Comparison of ENCODE assay signal across 10 mouse cellular contexts in genomic region chr9:95120062-95120461, GRCm38 (mm10).
DNase-seq lines count a peak whose midpoint lies in the region; ATAC-seq lines count a peak whose summit lies in the region.
"Had no signal": no experiment of that assay in that cellular context is flagged by ENCODE, and none has a peak within 500 bp of the region (broad histone marks: within the 10 kb centered on the region; RNA-seq: fewer than 3 reads in every experiment).

No protein-coding gene starts in this region.

- ATAC-seq in embryonic facial prominence, embryonic 13.5 days (ENCODE audit: insufficient number of reproducible peaks, insufficient read depth, low FRiP score, low TSS enrichment, low read depth) = no peak
- peak; percentile 44; the same call in 1 of the 2 replicates for ATAC-seq in kidney, embryonic 16.5 days (ENCODE audit: low FRiP score, low TSS enrichment)
- ATAC-seq in cerebellum, adult (ENCODE audit: insufficient number of reproducible peaks, low FRiP score, low TSS enrichment) = no peak
- ATAC-seq: hindbrain, postnatal 0 days had no signal

- H3K4me1 ChIP-seq in embryonic facial prominence, embryonic 13.5 days = peaks cover 30% of the 10 kb centered on the region
- H3K4me1 ChIP-seq in embryonic facial prominence, embryonic 10.5 days = peaks cover 20% of the 10 kb centered on the region
- H3K4me1 ChIP-seq in kidney, embryonic 16.5 days (ENCODE audit: insufficient read depth, low read length) = peaks cover 16% of the 10 kb centered on the region

- H3K9ac ChIP-seq in embryonic facial prominence, embryonic 13.5 days = no peak overlapping the region
- no peak overlapping the region for H3K9ac ChIP-seq in kidney, embryonic 16.5 days (replicated peaks; ENCODE audit: low read length)

- no peak overlapping the region for H3K4me3 ChIP-seq in embryonic facial prominence, embryonic 13.5 days
- H3K4me3 ChIP-seq in embryonic facial prominence, embryonic 10.5 days = no peak overlapping the region
- H3K4me3 ChIP-seq in kidney, embryonic 16.5 days (ENCODE audit: low read length) = no peak overlapping the region

- H3K36me3 ChIP-seq in embryonic facial prominence, embryonic 13.5 days = no peaks in the 10 kb centered on the region
- no peaks in the 10 kb centered on the region for H3K36me3 ChIP-seq in embryonic facial prominence, embryonic 10.5 days (replicated peaks)
- H3K36me3 ChIP-seq in kidney, embryonic 16.5 days (ENCODE audit: insufficient read depth, low read length) = no peaks in the 10 kb centered on the region

- no peaks in the 10 kb centered on the region for H3K9me3 ChIP-seq in embryonic facial prominence, embryonic 13.5 days
- H3K9me3 ChIP-seq in embryonic facial prominence, embryonic 10.5 days = no peaks in the 10 kb centered on the region
- no peaks in the 10 kb centered on the region for H3K9me3 ChIP-seq in kidney, embryonic 16.5 days (ENCODE audit: low read length)

- 60% methylated on average over 4 of the region's 4 CpGs for WGBS in embryonic facial prominence, embryonic 13.5 days
- 57% methylated on average over 4 of the region's 4 CpGs for WGBS in embryonic facial prominence, embryonic 10.5 days
- 50% methylated on average over 4 of the region's 4 CpGs for WGBS in kidney, embryonic 16.5 days

- no peak for DNase-seq in embryonic facial prominence, embryonic 10.5 days (ENCODE audit: low spot score)
- DNase-seq in R1 (ENCODE audit: low read depth, low spot score) = peak; percentile 34
- peak; percentile 7 for DNase-seq in lung, postnatal 25 days (ENCODE audit: low spot score)
- no peak for DNase-seq in cerebellum, adult 8-10 months
- no peak for DNase-seq in frontal cortex, postnatal 36 days (ENCODE audit: low spot score in 2 of 2)

- H3K27me3 ChIP-seq in embryonic facial prominence, embryonic 13.5 days = no peaks in the 10 kb centered on the region
- no peaks in the 10 kb centered on the region for H3K27me3 ChIP-seq in embryonic facial prominence, embryonic 10.5 days (replicated peaks; ENCODE audit: low read depth, poor library complexity, severe bottlenecking)
- H3K27me3 ChIP-seq in kidney, embryonic 16.5 days (ENCODE audit: insufficient read depth, low read length) = no peaks in the 10 kb centered on the region
- H3K27me3 ChIP-seq: CH12.LX had no signal

- H3K4me2 ChIP-seq in embryonic facial prominence, embryonic 13.5 days = no peak overlapping the region
- peak overlapping the region; percentile 35; the same call in 1 of the 2 replicates for H3K4me2 ChIP-seq in kidney, embryonic 16.5 days (replicated peaks; ENCODE audit: low read depth, low read length)

- 0 out of 2 replicates have a peak overlapping the region, but pooled peaks have one; percentile 60 for H3K27ac ChIP-seq in embryonic facial prominence, embryonic 13.5 days
- no peak overlapping the region; the same call in 1 of the 2 replicates for H3K27ac ChIP-seq in embryonic facial prominence, embryonic 10.5 days (replicated peaks)
- peak overlapping the region; percentile 56; the same call in 1 of the 2 replicates for H3K27ac ChIP-seq in kidney, embryonic 16.5 days (ENCODE audit: low read length)
- H3K27ac ChIP-seq: hindbrain, postnatal 0 days had no signal

Comparison
In these comparisons a context has a peak if more than half of its experiments do, and no peak if none do; other contexts are left out.
1. DNase-seq: peak in R1 (single experiment) and lung, postnatal 25 days (single experiment); none in embryonic facial prominence, embryonic 10.5 days (single experiment), cerebellum, adult 8-10 months (single experiment) and frontal cortex, postnatal 36 days (0 of 2).